Mouse (Mus musculus): ENCODE results near the gene Hexim1.

Gene Hexim1

GRCm38 (mm10) chr11:103119609-103120008 is 3.6 kb downstream of the Hexim1 start:
- DNase-seq = no peak

DNA sequence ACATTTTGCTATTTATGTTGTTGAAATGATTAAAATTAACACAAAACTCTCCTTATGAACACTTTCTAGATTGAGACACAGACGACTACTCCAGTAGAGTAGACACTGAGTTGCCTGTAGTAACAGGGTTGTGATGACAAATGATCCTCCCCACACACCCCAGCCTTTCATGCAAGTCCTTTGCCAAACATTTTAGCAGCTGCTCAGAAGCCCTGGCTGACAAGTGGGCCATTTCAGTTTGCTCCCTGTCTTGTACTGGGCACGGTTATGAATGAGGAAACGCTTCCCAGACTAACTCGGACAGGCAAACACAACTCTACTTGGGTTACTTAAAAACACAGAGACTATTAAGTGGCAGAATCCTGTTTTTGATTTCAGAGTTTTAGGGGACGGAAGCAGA is 4.3 kb downstream of the Hexim1 start:
- no peak for DNase-seq

GRCm38 (mm10) chr11:103131701-103132575 is 15.9 kb downstream of the Hexim1 start, which contains the start of gene Hexim2:
TSS of gene Hexim2 (plus strand) at chr11:103132429.
- peak; percentile 64 for DNase-seq

DNA sequence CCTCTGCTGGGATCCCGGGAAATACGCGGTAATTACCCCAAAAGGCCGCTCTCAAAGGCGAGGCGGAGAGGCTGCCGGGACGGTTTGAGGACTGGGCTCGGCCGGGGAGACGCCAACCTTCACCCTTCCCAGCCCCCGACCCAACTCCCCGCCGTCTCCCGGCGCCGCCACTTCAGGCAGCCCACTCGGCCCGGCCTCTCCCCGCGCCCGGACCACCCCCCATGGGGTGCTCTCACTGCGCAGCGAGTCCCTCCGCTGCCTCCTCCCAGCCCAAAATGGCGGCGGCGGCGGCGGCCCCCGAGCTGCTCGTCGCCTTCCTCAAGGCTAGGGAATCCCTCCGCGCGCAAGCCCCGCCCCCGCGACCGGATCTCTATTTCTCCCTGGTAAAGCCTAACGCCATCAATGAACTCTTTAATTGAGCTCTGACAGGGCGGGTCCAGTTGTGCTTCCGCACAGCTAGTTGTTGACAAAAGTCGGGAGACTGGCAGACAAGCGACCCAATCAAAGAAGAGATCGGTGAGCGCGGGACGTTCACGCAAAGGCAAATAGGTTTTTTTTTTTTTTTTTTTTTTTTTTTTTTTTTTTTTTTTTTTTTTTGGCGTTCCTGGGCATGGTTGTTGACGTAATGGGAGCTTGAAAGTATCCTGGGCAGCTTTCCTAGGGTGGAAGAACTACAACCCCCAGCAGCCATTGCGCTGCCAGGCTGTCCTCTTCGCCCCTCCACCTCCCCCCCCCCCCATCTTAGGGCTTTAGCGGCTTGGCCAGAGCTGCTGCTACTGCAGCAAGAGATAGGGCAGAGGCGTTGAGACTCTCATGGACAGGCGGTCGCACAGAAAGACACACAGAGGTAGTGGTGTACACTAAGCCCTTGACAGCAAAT is 16.8 kb downstream of the Hexim1 start:
- peak; percentile 98 for DNase-seq

DNA sequence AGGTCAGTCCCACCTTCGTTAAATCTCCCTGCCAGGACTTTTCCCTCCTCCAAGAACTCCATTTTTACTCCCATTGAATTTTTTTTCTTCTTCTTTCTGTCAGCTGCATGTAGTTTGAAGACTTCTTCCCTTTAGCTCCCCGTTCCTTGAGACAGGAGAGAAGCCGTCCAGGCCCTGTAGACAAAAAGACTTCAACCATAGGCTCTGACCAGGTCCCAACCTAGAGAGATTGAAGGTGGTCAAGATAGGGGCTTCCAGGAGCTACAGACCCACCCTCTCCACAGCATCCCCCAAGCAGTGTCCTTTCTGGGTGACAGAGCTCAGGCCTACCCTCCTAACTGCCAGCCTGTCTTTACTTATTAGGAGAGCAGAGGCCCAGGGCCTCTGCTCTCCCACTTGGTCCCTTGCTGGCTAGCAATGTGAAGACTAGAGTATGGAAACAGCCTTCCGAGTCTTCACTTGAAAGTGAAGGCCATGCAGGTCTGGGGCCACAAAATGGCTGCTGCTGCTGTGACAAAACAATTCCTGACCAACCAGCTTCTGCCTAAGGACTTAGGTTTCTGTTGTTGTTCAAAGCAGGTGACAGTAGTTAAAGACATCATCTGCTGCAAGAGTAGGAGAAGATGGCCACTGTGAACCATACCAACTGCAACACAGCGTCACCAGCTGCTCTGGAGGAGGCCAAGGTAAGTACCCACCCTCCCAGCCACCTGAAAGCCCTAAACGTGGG is 17.6 kb downstream of the Hexim1 start:
- no peak for DNase-seq

GRCm38 (mm10) chr11:103134221-103134620 is 18.2 kb downstream of the Hexim1 start:
- no peak for DNase-seq

GRCm38 (mm10) chr11:103136039-103136577 is 20.1 kb downstream of the Hexim1 start:
- no peak for DNase-seq

DNA sequence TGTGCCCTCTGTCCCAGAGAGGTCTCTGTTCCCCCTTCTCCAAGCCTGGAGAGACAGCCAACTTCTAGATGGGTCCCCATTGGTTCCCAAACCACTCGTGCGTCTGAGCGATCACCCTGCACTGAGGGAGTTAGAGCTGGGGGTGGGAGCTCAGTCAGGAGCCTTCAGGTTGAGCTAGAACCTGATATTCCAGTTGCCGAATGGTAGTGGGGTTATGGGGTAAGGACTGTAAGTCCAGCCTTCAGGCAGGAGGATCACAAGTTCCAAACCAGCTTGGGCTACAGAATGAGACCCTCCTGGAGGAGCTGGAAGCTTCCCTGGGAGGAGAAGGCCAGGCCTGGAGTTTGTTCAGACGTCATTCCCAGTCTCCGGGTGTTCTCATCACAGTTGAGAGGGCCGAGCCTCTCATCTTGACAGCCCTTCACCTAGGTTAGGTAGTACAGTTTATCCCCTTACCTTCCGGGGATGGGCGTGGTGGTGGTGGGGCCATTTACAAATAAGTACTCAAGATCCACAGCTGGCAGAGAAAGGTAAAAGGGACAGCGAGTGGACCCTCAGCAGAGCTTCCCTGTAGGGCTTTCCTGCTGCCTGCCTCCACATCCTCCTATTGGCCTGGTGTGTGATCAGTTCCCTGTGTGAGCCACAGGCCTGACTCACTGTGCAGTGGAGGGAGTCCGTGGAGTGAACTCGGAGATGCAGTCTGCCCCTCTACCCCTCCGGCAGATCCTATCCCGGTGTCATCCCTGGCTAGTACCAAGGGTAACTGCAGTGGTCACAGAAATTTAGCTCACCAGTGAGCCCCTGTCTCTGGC is 24.1 kb downstream of the Hexim1 start:
- no peak for DNase-seq

DNA sequence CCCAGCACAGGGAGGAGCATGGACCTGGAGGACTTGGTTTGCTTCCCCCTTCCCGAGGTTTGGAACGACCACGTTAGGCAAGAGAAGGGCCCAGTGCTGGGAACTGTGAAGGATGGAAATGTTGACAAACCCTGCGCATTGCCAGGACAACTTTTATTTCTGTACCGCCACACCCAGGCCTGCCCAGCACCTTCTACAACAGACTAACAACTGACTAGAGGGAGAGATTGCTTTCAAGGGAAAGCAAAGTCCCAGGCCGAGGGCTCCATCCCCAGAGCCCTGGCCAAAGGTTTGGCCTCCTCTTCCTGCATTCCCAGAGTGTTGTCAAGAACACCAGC is 24.7 kb downstream of the Hexim1 start:
- no peak for DNase-seq

DNA sequence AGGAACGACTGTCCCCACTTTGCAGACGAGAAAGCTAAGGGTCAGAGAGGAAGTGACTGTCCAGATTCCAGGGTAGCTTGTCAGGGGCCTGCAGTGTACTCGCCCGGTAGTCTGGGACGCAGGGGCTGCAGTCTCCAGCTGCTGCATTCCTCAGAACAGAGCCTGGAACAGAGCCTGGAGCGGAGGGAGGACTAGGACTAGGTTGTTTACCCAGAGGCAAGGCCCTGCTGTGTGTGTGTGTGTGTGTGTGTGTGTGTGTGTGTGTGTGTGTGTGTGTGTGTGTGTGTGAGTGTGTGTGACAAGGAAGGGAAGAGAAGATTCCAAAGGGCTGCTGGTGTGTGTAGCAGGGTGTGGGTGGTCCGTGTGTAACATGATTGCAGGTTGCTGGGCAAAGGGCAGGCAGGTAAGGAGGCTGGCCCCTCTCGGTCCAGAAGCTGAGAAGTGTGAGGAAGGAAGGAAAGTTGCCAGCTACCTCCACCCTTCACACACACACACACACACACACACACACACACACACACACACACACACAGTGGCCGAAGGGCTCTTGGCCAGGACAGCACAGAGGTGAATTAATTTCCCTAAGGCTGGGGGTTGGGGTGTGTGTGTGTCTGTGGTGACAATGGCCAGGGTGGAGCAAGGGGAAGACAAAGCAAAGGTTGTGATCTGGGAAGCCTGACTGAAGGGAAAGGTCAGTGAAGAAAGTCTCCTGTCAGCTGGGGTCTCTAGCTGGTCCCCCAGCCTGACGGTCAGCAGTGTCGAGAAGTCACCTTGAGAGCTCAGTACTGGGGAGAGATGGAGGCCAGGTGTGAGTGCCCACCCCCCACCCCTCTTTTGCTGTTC is 25.3 kb downstream of the Hexim1 start:
- peak; percentile 19 for DNase-seq

- no peak for DNase-seq
Observed at GRCm38 (mm10) chr11:103141944-103142255, 25.9 kb downstream of the Hexim1 start.

DNA sequence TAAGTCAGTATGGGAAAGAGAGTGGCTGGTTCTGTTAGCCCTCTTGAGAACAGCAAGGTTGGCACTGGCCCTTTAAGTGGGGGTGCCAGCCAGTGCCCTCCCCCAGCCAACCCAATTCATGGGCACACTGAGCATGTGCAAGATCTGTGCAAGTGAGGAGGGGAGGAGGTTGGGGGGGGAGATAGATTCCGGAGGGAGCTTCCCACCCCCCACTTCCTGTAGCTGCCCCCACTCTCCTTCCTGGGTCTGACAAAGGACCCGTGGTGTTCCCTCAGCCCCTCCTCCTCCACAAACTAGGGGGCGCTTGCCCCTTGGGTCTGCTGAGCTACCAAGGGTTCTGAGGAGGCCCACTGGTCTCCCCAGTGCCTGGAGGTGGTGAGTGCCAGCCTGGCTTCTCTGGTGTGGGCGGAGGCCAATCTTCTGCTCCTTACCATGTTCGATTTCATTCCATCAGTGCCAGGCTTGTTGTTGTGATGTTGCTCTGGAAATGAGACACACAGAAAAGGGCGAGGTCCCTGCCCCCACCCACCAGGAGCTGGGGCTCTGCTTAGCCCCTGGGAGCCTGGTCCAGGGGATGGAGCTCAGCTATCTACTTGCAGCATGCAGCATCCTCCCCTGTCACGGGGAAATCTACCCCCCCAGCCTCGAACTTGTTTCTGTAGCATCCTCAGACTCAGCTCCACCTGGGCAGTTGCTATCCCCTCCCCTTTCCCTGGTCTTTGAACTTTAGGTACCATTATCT is 26.6 kb downstream of the Hexim1 start:
- peak; percentile 85 for DNase-seq

GRCm38 (mm10) chr11:103144309-103145285 is 28.6 kb downstream of the Hexim1 start:
- DNase-seq = no peak

DNA sequence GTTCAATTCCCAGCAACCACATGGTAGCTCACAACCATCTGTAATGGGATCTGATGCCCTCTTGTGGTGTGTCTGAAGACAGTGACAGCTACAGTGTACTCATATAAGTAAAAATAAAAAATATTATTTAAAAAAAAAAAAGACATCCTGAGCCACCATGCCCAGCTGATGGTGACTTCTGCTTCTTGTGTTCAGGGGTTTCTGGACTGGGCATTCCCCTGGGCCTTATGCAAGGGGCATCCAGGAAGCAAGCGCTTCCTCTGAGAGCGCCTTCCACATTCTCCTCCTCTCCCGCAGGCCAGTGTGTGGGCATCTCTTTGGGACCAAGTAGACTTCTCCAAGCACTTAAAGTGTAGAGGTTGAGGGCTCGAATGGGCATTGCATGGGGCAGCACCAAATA is 30.4 kb downstream of the Hexim1 start:
- DNase-seq = no peak

DNA sequence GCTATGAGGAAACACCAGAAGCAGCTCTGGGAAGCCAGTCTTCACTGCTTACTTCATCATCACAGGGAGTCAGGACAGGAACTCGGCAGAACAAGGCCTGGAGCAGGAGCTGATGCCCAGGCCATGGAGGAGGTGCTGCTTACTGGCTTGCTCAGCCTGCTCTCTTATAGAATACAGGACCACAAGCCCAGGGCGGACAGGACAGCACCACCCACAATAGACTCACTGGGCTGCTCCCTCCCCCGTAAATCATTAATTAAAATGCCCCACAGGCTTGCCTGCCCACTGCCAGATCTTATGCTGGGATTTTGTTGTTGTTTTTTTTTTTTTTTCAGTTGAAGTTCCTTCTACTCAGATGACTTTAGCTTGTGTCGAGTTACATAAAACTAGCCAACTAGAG is 31.7 kb downstream of the Hexim1 start:
- DNase-seq = no peak

DNA sequence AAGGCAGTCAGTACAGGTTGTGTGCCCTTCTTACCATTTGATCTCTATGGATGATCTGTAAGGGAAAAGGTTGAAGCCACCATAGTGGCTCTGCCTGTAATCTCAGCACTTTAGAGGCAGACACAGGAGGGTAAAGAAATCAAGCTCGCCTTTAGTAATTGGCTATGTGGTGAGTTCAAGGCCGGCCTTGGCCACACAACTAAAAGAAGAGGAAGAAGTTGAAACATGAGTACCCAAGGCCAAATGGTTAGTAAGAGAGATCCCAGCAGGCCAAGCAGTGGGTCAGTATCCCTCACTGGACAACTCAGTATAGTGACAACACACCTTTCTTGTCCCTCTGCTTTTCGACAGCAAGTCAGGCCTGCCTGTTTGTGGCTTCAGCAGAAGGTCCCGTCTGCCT is 33.7 kb downstream of the Hexim1 start:
- DNase-seq = no peak

GRCm38 (mm10) chr11:103158621-103159478 is 42.8 kb downstream of the Hexim1 start:
- DNase-seq = peak; percentile 88

GRCm38 (mm10) chr11:103160738-103161137 is 44.7 kb downstream of the Hexim1 start:
- no peak for DNase-seq

All from right cerebral cortex, postnatal 25 days (tissue).